Mouse (Mus musculus): Measurements from ENCODE around the gene Elf4. TPM values are rescaled to one million over a fixed set of nuclear protein-coding genes. Genes with fewer than 3 reads are reported as not detected.
A peak's percentile ranks its signal among the peaks of the same experiment; 100 is the strongest.

The Elf4 gene
- 9.1 and 9.3 TPM in 2 replicates for polyA plus RNA-seq (2015; fragmentation: Nextera tagmentation; extraction: Ambion mirVana)

DNA sequence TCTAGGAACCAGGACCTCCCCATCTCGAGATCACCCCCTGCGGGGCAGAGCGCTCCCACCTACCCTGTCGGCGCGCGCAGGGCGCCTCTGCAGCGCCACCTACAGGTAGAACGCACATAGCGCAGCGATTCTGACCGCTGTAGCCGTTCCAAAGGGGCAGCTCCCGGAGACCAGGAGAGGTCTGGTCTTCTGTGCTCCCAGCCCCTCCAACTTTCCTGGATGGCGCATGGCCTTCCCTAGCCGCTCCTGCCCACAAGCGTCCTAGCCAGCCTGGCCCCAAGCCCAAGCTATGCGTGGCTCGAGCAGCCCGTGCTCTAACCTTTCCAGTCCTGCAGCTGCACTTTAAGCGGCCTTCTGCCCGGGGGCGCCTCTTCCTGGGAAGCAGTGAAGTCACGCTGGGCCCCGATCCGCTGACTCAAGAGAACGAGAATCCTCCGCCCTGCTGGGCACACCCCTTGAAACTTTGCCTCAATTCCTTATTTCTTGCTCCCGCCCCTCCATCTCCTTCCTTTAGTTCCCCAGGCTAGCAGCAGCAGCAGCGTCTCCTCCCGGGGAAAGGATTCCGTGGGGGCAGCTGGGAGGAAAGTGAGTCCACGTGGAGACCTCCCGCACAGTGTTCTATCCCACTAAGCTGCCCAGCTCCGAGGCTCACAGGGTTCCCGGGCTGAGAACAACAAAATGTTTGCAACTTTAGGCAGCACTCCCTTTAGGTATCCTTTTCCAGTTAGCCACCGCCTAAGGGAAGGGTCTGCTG is at the start of gene Elf4:
TSS of gene Elf4 (minus strand) at position 379 of the 754 bp plus-strand sequence.
- H3K4me1 ChIP-seq (ENCODE audit: control insufficient read depth, insufficient read depth, low read length), result no peaks in the 10 kb centered on the region
- H3K9ac ChIP-seq (ENCODE audit: low read length), result peak within 1 kb of the TSS; percentile 70
- WGBS, result 15% methylated on average over 38 of the region's 38 CpGs
- H3K9me3 ChIP-seq (replicated peaks; ENCODE audit: control insufficient read depth, low read length), result no peaks in the 10 kb centered on the region
- H3K27me3 ChIP-seq (ENCODE audit: control insufficient read depth, insufficient read depth, low read length), result peaks cover 3% of the 10 kb centered on the region; the same call in 1 of the 2 replicates
- peak within 1 kb of the TSS; percentile 65 for H3K4me2 ChIP-seq (ENCODE audit: low read depth, low read length)
- no peak within 1 kb of the TSS for H3K27ac ChIP-seq (ENCODE audit: low read length)
- ATAC-seq (ENCODE audit: insufficient read depth, low FRiP score), result peak; percentile 86
- no peaks in the 10 kb centered on the region for H3K36me3 ChIP-seq (ENCODE audit: control insufficient read depth, insufficient read depth, low read length)
- H3K4me3 ChIP-seq (replicated peaks; ENCODE audit: low read length), result peak within 1 kb of the TSS; percentile 45

- Histone ChIP-seq H3K4me1 (ENCODE audit: control insufficient read depth, insufficient read depth, low read length) (no peaks in the 10 kb centered on the region), H3K27me3 (ENCODE audit: control insufficient read depth, insufficient read depth, low read length) (no peaks in the 10 kb centered on the region), H3K9me3 (replicated peaks; ENCODE audit: control insufficient read depth, low read length) (no peaks in the 10 kb centered on the region), H3K27ac (ENCODE audit: low read length) (no peak overlapping the region), H3K4me3 (replicated peaks; ENCODE audit: low read length) (no peak overlapping the region), H3K9ac (ENCODE audit: low read length) (no peak overlapping the region), H3K36me3 (ENCODE audit: control insufficient read depth, insufficient read depth, low read length) (no peaks in the 10 kb centered on the region), H3K4me2 (ENCODE audit: low read depth, low read length) (no peak overlapping the region)
- ATAC-seq (ENCODE audit: insufficient read depth, low FRiP score), result no peak
- WGBS, result 86% methylated on average over 8 of the region's 8 CpGs
These were observed 30.8 kb upstream of the Elf4 start for GRCm38 (mm10) chrX:48493763-48494162.

DNA sequence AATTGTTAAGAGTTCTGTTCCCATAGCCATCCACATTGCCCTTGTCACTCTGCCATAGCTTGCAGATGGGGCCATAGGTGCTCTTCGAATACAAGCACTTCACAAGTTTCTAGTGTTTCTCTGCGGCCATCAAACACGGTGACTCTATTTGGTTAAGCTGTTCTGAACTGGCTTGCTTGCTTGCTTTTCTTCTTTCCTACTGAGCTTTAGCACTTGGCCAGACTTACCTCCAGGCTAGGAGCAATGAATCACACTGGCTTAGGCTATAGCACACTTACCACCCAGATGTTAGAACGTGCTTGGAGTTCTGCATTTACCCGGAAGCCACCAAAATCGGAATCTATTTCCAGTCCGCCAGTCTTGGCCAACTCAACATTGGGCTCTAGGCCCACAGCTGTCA is 18.8 kb upstream of the Elf4 start:
- no peak for ATAC-seq (ENCODE audit: insufficient read depth, low FRiP score)
- Histone ChIP-seq H3K4me3 (replicated peaks; ENCODE audit: low read length) (no peak overlapping the region), H3K27ac (ENCODE audit: low read length) (no peak overlapping the region), H3K27me3 (ENCODE audit: control insufficient read depth, insufficient read depth, low read length) (no peaks in the 10 kb centered on the region), H3K9me3 (replicated peaks; ENCODE audit: control insufficient read depth, low read length) (no peaks in the 10 kb centered on the region), H3K36me3 (ENCODE audit: control insufficient read depth, insufficient read depth, low read length) (no peaks in the 10 kb centered on the region), H3K9ac (ENCODE audit: low read length) (no peak overlapping the region), H3K4me2 (ENCODE audit: low read depth, low read length) (no peak overlapping the region), H3K4me1 (ENCODE audit: control insufficient read depth, insufficient read depth, low read length) (no peaks in the 10 kb centered on the region)
- WGBS, result 89% methylated on average over 7 of the region's 7 CpGs

DNA sequence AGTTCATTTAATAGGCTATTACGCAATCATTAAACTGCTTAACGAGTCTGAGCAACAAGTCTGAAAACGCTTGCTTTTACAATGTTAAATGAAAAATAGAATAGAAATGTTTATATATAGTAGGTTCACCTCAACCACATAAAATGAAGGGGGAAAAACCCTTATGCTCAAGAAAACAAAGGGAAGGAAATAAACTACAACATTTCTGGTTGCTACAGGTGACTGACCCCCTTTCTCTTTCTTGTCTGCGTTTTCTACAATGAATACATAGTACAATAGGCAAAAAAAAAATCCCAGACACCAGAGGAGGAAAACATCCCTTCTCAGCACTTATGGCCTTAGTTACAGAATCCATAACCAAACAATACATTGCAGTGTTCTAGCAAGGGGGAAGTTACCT is 18.2 kb upstream of the Elf4 start:
- H3K4me1 ChIP-seq (ENCODE audit: control insufficient read depth, insufficient read depth, low read length), result no peaks in the 10 kb centered on the region
- WGBS, result 72% methylated on average over 4 of the region's 4 CpGs
- no peaks in the 10 kb centered on the region for H3K36me3 ChIP-seq (ENCODE audit: control insufficient read depth, insufficient read depth, low read length)
- H3K4me3 ChIP-seq (replicated peaks; ENCODE audit: low read length), result no peak overlapping the region
- H3K27me3 ChIP-seq (ENCODE audit: control insufficient read depth, insufficient read depth, low read length), result no peaks in the 10 kb centered on the region
- no peak overlapping the region for H3K9ac ChIP-seq (ENCODE audit: low read length)
- no peaks in the 10 kb centered on the region for H3K9me3 ChIP-seq (replicated peaks; ENCODE audit: control insufficient read depth, low read length)
- H3K4me2 ChIP-seq (ENCODE audit: low read depth, low read length), result no peak overlapping the region
- ATAC-seq (ENCODE audit: insufficient read depth, low FRiP score), result no peak
- H3K27ac ChIP-seq (ENCODE audit: low read length), result no peak overlapping the region

- Histone ChIP-seq H3K27me3 (ENCODE audit: control insufficient read depth, insufficient read depth, low read length) (no peaks in the 10 kb centered on the region), H3K9me3 (replicated peaks; ENCODE audit: control insufficient read depth, low read length) (no peaks in the 10 kb centered on the region), H3K4me2 (ENCODE audit: low read depth, low read length) (no peak overlapping the region), H3K36me3 (ENCODE audit: control insufficient read depth, insufficient read depth, low read length) (no peaks in the 10 kb centered on the region), H3K4me1 (ENCODE audit: control insufficient read depth, insufficient read depth, low read length) (no peaks in the 10 kb centered on the region), H3K9ac (ENCODE audit: low read length) (no peak overlapping the region), H3K4me3 (replicated peaks; ENCODE audit: low read length) (no peak overlapping the region), H3K27ac (ENCODE audit: low read length) (no peak overlapping the region)
- WGBS, result 76% methylated on average over 3 of the region's 3 CpGs
- ATAC-seq (ENCODE audit: insufficient read depth, low FRiP score), result 0 out of 2 replicates have a peak, but pooled peaks have one; percentile 34
These were observed 4.5 kb upstream of the Elf4 start for GRCm38 (mm10) chrX:48467355-48467946.

DNA sequence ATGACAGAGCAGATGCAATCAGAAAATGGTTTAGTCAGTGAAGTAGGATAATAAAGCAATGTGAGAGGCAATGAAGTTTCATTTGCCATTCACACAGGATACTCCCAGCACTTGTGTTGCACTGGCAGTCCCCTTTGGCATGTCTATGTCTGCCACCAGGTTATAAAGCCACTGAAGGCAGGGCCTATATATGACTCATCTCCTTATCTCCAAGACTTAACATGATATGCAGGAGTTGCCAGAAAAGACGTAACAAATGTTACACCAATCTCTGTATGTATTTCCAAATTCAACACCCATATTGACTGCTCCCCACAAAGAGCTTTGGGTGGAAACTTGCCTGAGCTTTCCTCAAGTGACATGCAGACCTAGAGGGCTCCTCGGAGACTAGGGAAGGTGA is 3.2 kb upstream of the Elf4 start:
- no peak for ATAC-seq (ENCODE audit: insufficient read depth, low FRiP score)
- Histone ChIP-seq H3K36me3 (ENCODE audit: control insufficient read depth, insufficient read depth, low read length) (no peaks in the 10 kb centered on the region), H3K27me3 (ENCODE audit: control insufficient read depth, insufficient read depth, low read length) (peaks cover 3% of the 10 kb centered on the region; the same call in 1 of the 2 replicates), H3K27ac (ENCODE audit: low read length) (no peak overlapping the region), H3K4me3 (replicated peaks; ENCODE audit: low read length) (no peak overlapping the region), H3K4me2 (ENCODE audit: low read depth, low read length) (no peak overlapping the region), H3K9me3 (replicated peaks; ENCODE audit: control insufficient read depth, low read length) (no peaks in the 10 kb centered on the region), H3K4me1 (ENCODE audit: control insufficient read depth, insufficient read depth, low read length) (no peaks in the 10 kb centered on the region), H3K9ac (ENCODE audit: low read length) (no peak overlapping the region)
- WGBS, result 64% methylated on average over 2 of the region's 2 CpGs

DNA sequence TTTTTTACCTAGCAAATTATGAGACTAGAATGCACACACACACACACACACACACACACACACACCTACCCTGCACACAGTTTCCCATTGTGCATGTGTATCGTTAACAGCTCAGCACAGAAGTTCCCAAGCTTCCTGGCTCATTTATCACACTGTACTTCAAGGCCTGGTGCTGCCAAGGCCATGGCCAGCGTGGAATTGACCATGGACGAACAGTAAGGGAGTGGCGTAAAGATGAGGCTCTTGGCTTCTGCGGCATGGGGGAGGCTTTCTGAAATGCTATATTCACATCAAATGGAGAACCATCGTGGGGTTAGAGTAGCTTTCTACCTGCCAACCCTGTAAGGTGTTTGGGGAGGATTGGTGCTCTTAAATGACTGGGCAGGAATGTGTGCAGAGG is 1.5 kb upstream of the Elf4 start:
- peaks cover 3% of the 10 kb centered on the region; the same call in 1 of the 2 replicates for H3K27me3 ChIP-seq (ENCODE audit: control insufficient read depth, insufficient read depth, low read length)
- 88% methylated on average over 6 of the region's 6 CpGs for whole genome bisulfite sequencing
- no peak for ATAC-seq (ENCODE audit: insufficient read depth, low FRiP score)
- H3K9ac ChIP-seq (ENCODE audit: low read length), result no peak overlapping the region
- H3K4me2 ChIP-seq (ENCODE audit: low read depth, low read length), result no peak overlapping the region
- H3K4me1 ChIP-seq (ENCODE audit: control insufficient read depth, insufficient read depth, low read length), result no peaks in the 10 kb centered on the region
- no peaks in the 10 kb centered on the region for H3K36me3 ChIP-seq (ENCODE audit: control insufficient read depth, insufficient read depth, low read length)
- H3K4me3 ChIP-seq (replicated peaks; ENCODE audit: low read length), result no peak overlapping the region
- no peaks in the 10 kb centered on the region for H3K9me3 ChIP-seq (replicated peaks; ENCODE audit: control insufficient read depth, low read length)
- no peak overlapping the region for H3K27ac ChIP-seq (ENCODE audit: low read length)

DNA sequence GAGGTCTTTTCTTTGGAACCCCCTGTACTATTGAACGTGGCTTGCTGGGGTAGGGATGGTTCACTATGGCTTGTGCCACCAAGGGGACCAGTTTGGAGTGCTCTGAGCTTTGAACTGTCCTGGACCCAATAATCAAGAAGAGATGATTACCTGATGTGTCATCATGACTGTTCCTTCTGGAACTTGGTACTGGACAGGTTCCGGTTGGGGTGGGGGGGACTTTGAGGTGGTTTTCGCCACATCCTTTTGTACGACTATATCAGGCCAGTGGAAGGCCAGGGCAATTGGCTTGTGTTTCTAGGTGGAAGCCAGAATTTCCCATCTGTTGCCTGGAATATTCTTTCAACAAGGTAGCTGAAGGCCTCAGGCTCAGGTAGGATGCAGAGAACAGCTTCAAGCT is 704 bp upstream of the Elf4 start:
- H3K27me3 ChIP-seq (ENCODE audit: control insufficient read depth, insufficient read depth, low read length), result peaks cover 3% of the 10 kb centered on the region; the same call in 1 of the 2 replicates
- no peak overlapping the region for H3K27ac ChIP-seq (ENCODE audit: low read length)
- 88% methylated on average over 4 of the region's 4 CpGs for WGBS
- ATAC-seq (ENCODE audit: insufficient read depth, low FRiP score), result no peak
- H3K36me3 ChIP-seq (ENCODE audit: control insufficient read depth, insufficient read depth, low read length), result no peaks in the 10 kb centered on the region
- no peak overlapping the region for H3K4me3 ChIP-seq (replicated peaks; ENCODE audit: low read length)
- H3K4me2 ChIP-seq (ENCODE audit: low read depth, low read length), result peak overlapping the region; percentile 65; the same call in 1 of the 2 replicates
- no peaks in the 10 kb centered on the region for H3K9me3 ChIP-seq (replicated peaks; ENCODE audit: control insufficient read depth, low read length)
- H3K9ac ChIP-seq (ENCODE audit: low read length), result no peak overlapping the region
- no peaks in the 10 kb centered on the region for H3K4me1 ChIP-seq (ENCODE audit: control insufficient read depth, insufficient read depth, low read length)

DNA sequence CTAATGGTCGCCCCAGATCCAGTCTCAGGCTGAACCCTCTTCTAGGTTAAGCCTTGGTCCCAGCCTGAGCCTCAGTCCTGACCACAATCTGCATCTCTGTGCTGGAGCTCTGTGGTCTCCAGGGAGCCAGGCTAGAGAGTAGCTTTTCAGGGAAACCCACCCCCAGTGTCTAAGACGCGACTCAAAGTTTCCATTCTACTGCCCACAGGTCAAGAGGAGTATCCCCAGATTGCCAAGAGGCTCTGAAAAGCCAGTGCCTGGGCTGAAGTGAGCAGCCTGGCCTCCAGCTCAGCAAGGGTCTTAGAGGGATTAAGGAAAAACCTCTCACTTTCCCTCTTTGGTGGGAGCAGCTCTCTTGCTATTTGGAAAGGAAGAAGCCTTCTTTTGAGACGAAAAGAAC is 635 bp downstream of the Elf4 start:
- 25% methylated on average over 4 of the region's 4 CpGs for WGBS
- Histone ChIP-seq H3K4me2 (ENCODE audit: low read depth, low read length) (peak overlapping the region; percentile 65), H3K9me3 (replicated peaks; ENCODE audit: control insufficient read depth, low read length) (no peaks in the 10 kb centered on the region), H3K9ac (ENCODE audit: low read length) (peak overlapping the region; percentile 70), H3K4me1 (ENCODE audit: control insufficient read depth, insufficient read depth, low read length) (no peaks in the 10 kb centered on the region), H3K27me3 (ENCODE audit: control insufficient read depth, insufficient read depth, low read length) (peaks cover 3% of the 10 kb centered on the region; the same call in 1 of the 2 replicates), H3K36me3 (ENCODE audit: control insufficient read depth, insufficient read depth, low read length) (no peaks in the 10 kb centered on the region), H3K4me3 (replicated peaks; ENCODE audit: low read length) (peak overlapping the region; percentile 45), H3K27ac (ENCODE audit: low read length) (no peak overlapping the region)
- ATAC-seq (ENCODE audit: insufficient read depth, low FRiP score), result 0 out of 2 replicates have a peak, but pooled peaks have one; percentile 15

Measured in stomach, embryonic 16.5 days (tissue).